Mouse (Mus musculus): ENCODE data around the gene Ppp6c. TPM values are rescaled to one million over a fixed set of nuclear protein-coding genes. Genes with fewer than 3 reads are reported as not detected.

Gene Ppp6c
- polyA plus RNA-seq, 1 experiment, result 11.0 TPM

- Histone ChIP-seq H3K36me3 (ENCODE audit: control insufficient read depth, insufficient read depth, low read length) (no peaks in the 10 kb centered on the region), H3K4me3 (ENCODE audit: extremely low read depth, insufficient read depth, insufficient read length) (no peak overlapping the region), H3K27me3 (ENCODE audit: control insufficient read depth, insufficient read depth, low read length) (no peaks in the 10 kb centered on the region), H3K27ac (ENCODE audit: insufficient read depth, low read length) (no peak overlapping the region), H3K4me1 (ENCODE audit: control insufficient read depth, insufficient read depth, insufficient read length) (no peaks in the 10 kb centered on the region)
- WGBS, result 13% methylated on average over 2 of the region's 2 CpGs
- no peak for DNase-seq (ENCODE audit: low read depth in 1 of 2, low spot score in 2 of 2)
- TF ChIP-seq POLR2A (IDR thresholded peaks at IDR 0.05; ENCODE audit: low read depth, low read length) (no peak), CTCF (IDR thresholded peaks at IDR 0.05; ENCODE audit: extremely low read depth, insufficient read depth, insufficient read length, insufficient replicate concordance) (no peak)
Observed at GRCm38 (mm10) chr2:39148075-39148474, 78.2 kb downstream of the Ppp6c start.

DNA sequence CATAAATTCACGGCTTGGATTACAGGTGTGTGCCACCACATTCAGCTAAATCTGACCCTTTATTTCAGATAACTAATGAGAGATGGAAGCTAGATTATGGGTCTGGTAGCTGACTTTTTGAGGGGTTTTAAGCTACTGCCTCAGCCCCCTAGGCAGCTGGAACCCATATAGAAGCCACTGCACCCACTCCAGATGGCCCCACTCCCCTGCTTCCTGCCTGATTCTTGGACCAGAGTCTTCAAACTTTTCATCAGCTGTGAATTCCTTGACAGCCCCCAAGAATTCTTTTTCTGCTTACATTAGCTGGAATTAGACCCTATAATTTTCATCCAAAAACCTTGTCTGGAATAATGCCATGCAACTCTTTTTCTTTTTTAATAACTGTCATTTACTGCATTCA, 79.8 kb downstream of the Ppp6c start:
- Histone ChIP-seq H3K36me3 (ENCODE audit: control insufficient read depth, insufficient read depth, low read length) (no peaks in the 10 kb centered on the region), H3K4me3 (ENCODE audit: extremely low read depth, insufficient read depth, insufficient read length) (no peak overlapping the region), H3K27ac (ENCODE audit: insufficient read depth, low read length) (no peak overlapping the region), H3K4me1 (ENCODE audit: control insufficient read depth, insufficient read depth, insufficient read length) (no peaks in the 10 kb centered on the region), H3K27me3 (ENCODE audit: control insufficient read depth, insufficient read depth, low read length) (no peaks in the 10 kb centered on the region)
- TF ChIP-seq CTCF (IDR thresholded peaks at IDR 0.05; ENCODE audit: extremely low read depth, insufficient read depth, insufficient read length, insufficient replicate concordance) (no peak), POLR2A (IDR thresholded peaks at IDR 0.05; ENCODE audit: low read depth, low read length) (no peak)
- 93% methylated on average over 1 of the region's 1 CpGs for WGBS
- DNase-seq (ENCODE audit: low read depth in 1 of 2, low spot score in 2 of 2), result no peak

Other genes starting within 250 kb of the Ppp6c start
- 0.44 and 0.50 TPM in 2 replicates for gene Wdr38, start 229.0 kb downstream of the Ppp6c start, polyA plus RNA-seq (2012; rRNA removed)
- gene Arpc5l, start 221.1 kb downstream of the Ppp6c start, polyA plus RNA-seq (2012; rRNA removed), result 51.0 and 82.0 TPM in 2 replicates
- 149 and 220 TPM in 2 replicates for gene Rpl35, start 220.8 kb downstream of the Ppp6c start, polyA plus RNA-seq (2012; rRNA removed)
- gene Golga1, start 160.9 kb downstream of the Ppp6c start, polyA plus RNA-seq (2012; rRNA removed), result 6.4 and 7.7 TPM in 2 replicates
- 0.80 and 1.6 TPM in 2 replicates for gene Scai, start 35.7 kb downstream of the Ppp6c start, polyA plus RNA-seq (2012; rRNA removed)